Mouse (Mus musculus) heart, adult 11 months (tissue): Measurements from ENCODE around the gene Smarcb1.
"Not testable (repeated sequence)": the region's sequence is repeated elsewhere in the genome, so short reads cannot be mapped to it uniquely, and the experiment has no call there.

Experiments used
- DNase-seq: peaks from one replicate; pipeline ENCODE4 v3.0.0; 2022

Gene Smarcb1

DNA sequence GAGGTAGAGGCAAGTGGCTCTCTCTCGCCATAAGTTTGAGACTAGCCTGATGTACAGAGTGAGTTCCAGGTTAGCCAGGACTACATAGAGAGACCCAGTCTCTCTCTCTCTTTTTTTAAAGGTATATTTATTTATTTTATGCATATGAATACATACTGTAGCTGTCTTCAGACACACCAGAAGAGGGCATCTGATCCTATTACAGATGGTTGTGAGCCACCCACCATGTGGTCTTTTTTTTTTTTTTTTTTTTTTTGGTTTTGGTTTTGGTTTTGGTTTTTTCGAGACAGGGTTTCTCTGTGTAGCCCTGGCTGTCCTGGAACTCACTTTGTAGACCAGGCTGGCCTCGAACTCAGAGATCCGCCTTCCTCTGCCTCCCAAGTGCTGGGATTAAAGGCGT lies 33.9 kb downstream of the Smarcb1 start:
- DNase-seq = not testable (repeated sequence)

DNA sequence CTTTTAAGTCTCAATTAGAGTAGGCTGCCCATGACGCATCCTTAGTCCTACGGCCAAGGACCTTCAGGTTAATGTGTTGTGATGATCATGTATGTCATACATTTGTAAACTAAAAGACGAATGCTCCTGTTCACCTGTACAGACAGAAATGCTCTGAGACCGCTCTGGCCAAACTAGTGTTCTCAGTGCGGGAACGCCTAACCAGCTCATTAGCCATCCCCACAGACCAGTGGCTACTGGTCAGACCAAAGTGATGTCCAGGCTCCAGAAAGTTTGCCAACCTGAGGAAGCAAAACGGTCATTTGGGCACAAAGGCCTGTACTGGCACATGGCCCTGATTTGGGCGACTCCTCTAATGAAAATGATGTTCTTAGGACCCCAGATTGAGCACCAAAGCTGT lies 36.7 kb downstream of the Smarcb1 start:
- peak; percentile 80 for DNase-seq

DNA sequence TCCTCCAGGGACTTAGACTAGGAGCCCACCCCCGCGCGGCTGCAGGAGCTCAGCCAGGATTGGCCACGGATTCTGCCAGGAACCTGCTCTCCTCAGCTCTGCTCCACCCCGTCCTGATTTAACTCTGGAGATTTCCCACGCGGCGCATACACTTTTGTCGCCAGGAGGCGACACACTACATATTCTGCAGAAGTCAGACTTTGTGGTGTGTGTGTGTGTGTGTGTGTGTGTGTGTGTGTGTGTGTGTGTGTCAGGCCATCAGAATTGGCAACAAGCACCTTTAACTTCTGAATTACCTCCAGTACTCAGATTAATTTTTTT lies 38.2 kb downstream of the Smarcb1 start:
- DNase-seq = peak; percentile 98

DNA sequence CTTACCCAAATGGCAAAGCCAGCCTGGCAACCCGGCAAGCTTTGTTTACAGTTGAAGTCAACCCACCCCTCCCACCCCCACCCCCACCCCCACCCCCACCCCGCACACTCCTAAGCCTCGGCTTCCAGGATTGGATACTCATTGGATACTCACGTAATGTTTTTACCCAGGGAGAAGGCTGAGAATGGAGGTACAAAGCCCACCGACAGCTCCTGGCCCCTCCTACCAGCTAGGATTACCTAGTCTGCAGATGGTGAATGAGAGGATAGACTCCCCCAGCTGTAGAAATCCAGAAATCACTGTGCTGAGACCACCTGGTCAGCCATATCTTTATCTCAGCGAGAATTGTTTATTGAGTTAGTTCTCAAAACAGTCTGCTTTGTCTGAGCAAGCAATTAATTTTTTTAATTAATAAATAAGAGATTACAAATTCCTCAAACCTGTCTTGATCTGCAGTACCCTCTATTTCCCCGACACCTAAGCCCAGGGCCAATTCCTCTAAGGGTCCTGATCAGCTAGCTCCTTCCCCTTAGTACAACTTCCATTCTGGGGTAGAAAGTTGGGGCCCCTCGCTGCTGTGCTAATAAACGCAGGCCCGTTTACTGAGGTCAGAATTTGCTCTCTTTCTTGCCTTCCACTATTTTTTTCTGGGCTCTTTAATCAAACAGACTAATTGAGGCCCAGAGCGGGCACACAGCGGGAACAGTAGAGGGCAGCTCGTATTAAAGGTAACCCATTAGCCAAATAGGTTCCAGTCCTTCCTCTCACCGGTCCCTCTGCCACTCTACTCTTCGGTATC lies 38.8 kb downstream of the Smarcb1 start:
- no peak for DNase-seq

DNA sequence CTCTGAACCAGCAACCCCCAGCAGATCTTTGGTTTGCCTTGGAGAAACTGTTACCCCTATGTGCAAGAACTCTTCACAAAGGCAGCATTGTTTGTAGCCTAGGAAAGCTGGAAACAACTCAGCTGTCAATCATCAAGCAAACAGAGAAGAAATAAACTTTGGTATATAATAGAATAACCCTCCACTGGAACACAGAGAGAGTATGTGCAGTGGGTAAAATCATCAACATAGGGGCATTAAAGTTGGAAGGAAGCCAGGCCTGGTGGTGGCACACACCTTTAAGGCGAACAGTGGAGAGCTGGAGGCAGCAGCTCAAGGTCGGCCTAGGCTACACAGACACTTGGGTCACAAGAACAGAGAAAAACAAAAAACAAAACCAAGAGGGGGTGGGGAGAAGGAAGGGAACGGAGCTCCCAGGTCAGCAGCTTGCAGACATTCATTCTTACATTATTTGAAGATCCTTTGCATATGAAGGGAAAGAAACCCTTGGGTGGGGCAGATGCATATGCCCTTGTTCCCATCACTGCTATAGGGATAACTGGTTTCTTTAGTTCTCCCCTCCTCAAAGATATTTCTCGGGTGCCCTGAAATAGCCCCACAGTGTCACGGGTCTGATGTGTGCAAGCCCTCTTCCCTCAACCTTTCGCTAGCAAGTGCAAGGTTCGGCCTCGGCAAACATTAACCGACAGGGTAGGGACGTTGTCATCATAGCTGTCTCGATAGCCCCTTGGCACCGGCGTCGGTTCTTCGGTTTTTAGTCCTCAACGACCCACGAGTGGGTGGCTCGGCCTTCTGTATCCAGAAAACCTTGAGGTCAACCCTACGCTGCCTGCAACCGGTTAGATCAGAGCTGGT lies 39.6 kb downstream of the Smarcb1 start:
- peak; percentile 88 for DNase-seq

DNA sequence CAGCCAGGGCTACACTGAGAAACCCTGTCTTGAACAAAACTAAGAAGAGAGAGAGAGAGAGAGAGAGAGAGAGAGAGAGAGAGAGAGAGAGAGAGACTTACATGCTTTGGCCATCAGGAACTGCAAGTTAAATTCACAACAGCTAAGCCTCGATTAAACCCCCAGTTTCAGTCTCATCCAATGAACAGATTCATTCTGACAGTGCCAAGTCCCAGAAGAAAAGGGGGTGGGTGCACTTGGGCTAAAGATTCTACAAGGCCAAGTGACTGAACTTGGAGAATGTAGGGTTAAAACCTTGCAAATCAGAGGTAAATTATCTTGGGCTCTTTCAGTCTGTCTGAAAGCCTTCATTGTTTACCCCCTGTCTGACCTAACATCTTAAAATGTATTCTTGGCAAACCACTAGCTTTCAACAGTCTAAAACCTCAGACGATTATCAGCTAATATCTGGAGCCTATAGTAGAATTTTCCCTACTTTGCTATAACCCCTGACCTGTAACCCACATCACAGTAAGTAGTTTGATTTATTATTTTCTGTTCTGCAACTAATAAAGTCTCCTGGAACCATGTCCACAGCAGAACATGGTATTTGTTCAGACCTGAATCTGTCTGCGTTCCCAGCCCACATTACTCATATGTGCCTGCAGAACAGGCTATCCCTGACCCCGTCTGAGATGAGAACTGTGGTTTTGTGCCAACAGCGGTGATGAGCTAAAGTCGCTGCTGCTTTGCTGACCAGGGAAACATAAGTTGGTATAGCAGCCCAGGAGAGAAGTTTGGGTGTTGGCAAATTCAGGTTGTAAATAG lies 40.4 kb downstream of the Smarcb1 start:
- DNase-seq = no peak

DNA sequence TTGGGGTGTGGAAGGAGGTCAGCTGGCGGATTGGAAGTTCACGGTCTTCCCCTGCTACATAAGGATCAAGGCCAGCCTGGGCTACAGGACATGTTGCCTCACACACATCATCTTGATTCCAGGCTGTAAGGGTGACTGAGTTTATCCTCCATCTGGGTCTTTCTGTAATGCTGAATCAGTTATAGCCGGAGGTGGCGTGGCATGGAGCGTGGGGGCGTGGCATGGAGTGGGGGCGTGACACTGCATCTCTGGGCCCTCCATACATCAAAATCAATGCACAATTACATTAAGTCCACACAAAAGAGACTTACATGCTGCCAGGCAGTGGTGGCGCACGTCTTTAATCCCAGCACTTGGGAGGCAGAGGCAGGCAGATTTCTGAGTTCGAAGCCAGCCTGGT lies 41.1 kb downstream of the Smarcb1 start:
- peak; percentile 82 for DNase-seq

DNA sequence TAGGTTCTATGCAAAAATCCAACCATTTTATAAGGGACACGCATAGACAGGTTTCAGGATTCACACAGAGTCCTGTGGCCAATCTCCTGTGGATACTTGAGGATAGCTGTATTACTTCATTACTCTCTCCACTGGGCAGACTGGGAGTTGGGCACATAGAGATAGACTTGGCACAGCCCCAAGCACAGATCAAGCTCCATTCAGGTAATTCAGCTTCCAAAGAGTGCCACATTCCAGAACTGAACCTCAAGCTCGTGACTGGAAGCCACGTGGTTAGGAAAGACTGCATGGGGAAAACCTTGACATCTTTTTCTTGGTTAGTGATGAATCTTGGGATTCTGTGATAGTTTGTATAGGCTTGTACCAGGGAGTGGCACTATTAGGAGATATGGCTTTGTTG lies 42.6 kb downstream of the Smarcb1 start:
- no peak for DNase-seq

DNA sequence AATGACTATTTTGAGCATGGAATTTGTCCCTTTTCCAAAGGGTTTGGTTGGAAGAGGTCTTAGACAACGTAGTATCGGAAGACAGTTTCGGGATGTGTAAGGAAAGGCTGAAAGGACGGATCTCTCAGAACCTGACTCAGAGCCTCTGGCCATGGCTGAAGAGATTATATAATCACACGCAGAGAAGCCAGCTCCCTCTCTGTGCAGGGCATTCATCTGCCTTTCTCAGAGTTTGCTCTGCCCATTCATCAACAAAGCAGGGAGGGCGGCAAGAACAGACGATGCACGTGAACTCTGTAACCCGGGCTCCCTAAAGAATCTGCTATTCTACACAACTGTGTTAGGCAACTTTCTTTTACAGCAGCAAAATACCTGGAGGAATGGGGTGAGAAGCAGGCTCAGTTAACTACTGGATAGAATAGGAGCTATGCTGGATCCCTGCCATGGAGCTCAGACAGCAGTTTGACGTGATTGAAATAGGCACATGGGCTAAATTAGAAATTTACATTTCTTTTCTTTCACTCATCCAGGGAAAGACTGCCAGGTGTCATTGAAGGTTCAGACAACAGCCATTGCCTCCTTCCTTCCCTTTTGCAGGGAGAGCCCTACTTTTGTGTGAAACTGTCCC lies 47.8 kb downstream of the Smarcb1 start:
- no peak for DNase-seq

DNA sequence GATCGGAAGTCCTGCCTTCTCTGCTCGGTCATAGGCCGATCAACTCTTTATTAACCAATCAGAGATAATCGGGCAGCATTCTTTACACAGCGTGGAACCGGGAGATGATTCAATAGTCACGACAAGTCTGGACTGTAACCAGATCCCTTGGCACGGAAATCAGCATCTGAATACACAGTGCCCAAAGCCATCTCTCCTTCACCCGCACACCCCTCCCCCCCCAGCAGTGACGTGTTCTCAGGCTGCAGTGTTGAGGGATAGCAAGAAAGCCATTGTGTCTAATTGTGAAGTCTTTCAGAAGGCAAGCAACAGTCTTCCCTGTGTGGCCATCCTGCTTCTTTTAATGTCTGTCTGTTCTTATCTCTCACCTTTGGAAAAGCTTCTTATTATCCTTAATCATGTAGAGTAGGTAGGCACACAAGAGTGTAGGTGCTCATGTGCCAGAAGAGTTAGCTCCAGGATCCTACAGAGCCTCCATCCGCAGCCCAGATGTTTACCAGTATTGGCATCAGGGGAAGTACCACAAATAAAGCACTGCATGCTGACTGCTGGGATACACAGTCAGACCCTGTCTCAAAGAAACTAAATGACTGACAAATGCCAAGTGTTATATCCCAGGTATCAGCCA lies 48.4 kb downstream of the Smarcb1 start:
- DNase-seq = peak; percentile 99

DNA sequence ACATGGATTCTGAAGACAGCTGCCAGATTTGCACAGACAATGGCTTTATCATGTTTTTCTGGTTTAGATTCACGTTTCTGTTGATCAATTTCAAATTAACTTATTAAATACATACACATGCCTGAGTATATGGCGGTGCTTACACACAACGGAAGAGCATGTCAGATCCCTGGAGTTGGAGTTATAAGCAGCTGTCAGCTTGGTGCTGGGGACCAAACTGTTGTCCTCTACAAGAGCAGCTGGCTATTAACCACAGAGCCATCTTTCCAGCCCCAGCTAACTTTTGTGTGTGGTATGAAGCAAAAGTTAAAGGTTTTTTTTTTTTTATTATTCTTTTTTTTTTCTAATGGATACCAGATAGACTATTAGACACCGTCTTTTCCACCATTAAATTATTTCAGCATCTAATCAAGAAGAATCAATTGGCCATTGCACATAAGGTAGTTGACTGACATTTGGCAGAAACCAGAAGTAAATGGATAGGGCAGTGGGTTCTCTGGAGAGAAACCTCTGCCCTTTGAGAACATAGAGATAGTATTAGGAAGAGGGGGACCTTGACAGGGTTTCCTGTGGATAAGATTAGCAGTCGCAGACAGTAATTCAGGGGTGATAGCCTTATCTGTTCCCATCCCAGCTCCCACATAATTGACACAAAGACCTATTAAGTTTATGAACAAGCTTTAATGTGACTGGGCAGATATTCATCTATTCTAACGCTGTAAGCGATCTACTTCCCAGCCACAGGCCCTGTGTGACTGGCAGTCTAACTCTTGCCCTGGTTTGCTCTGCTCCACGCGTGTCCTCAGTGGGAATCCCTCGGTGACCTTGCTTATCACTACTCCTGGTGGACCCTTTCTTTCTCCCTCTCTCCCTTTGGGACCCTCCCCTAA lies 49.1 kb downstream of the Smarcb1 start:
- DNase-seq = no peak

DNA sequence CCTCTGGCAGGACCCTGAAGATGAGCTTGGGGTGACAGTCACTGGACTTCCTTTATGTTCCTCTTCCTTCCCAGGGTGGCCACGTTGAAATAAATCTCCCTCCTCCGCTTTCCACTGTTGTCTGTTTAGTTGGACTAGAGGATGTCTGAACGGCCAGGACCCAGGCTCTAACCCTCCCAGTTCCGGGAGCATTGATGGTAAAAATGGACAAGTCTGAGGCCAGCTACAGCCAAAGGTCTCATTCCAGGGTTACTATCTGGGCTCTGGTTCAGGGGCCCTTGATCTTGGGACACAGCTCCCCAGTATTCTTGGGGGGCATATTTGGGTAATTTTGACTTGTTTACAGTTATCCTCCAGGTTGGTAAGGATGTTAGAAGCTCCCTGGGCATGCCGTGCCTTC lies 59.8 kb downstream of the Smarcb1 start:
- DNase-seq = peak; percentile 81

DNA sequence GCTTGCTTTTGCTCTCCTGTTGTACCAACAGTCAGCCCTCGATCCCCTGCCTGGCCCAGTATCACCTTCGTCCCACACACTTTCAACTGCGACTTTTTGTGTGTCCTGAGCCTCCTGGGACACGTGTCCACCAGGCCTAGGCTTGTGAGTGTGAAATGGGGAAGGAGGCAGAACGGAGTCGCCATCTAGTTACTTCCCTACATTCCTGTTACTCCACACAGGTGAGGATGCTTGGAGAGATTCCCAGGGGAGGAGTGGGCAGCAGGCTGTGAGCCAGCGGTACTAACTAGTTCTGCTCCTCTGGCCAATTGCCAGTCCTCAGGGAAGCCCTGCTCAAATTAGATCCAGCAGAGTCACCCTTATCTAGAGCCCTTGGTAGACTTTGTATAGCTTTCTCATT lies 60.7 kb downstream of the Smarcb1 start:
- peak; percentile 94 for DNase-seq

DNA sequence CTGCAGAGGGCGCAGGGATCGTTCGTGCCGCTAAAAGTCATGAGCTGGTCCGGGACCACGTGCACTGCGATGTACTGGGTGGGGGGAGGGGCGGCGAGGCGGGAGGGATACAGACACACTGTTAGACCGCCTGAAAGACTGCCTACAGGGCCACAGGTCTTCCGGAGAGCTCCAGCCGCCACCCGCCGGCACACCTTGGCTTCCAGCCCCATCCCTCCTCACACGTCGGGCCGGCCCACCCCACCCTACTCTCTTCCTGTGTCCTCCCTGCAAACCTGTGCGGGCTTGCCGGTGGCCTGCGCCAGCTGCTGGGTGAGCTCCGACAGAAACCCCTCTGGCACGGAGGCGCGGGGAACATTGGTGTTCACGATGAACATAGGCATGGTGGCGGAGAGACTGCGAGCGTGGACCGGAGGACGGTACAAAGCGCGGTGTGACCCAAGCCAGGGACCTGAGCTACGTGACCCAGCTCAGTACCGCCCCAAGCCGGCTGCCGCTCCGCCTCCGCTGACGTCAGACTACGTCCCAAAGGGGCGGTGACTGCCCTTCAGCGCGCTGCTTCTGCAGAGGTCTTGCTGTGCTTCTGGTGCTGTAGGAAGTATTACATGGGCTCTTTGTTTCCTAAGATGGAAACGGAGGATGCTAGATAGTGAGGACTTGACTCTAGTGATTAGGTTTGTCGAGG lies 61.5 kb downstream of the Smarcb1 start, which contains the start of gene Mif:
TSS of gene Mif (minus strand) at position 455 of the 685 bp plus-strand sequence.
- DNase-seq = peak; percentile 99

DNA sequence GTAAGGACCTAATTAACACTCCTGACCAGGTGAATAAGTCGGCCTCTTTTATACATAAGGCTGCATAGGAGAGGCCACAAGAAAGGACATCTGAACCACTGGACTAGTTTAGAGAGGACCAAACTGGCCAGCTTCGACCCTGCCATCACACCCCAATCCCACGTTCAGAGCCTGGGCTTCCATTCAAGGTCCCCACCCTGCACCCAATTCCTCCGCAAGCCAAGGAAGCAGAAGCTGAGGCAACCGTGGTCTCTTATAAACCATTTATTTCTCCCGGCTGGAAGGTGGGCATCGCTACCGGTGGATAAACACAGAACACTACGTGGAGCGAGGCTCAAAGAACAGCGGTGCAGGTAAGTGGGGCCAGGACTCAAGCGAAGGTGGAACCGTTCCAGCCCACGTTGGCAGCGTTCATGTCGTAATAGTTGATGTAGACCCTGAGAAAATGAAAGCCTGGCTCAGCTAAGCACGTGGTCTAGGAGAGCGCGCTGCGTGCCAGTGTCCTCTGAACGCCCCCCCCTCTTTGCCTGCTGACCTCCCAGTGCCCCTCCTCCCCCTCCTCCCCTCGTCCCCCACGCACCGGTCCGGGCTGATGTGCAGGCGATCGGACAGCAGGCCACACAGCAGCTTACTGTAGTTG lies 62.2 kb downstream of the Smarcb1 start:
- DNase-seq = peak; percentile 96

DNA sequence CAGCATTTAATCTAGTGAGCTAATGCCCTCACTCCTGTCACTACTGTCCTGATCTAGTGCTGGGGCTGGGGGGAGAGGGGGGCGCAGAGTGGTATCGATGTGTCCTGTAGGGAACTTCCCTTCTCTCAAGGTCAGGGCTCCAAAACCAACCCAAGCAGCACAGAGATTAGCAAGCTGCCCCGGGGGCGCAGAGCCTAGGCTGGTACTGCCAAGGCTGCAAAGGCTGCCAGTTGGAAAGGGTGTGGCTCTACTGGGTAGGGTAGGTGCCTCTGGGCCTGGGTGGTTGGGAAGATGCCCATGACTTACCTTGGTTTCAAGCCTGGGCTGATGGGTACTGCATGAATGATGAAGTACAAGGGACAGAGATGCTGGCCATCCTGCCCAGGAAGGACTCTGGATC lies 63.8 kb downstream of the Smarcb1 start:
- peak; percentile 90 for DNase-seq

DNA sequence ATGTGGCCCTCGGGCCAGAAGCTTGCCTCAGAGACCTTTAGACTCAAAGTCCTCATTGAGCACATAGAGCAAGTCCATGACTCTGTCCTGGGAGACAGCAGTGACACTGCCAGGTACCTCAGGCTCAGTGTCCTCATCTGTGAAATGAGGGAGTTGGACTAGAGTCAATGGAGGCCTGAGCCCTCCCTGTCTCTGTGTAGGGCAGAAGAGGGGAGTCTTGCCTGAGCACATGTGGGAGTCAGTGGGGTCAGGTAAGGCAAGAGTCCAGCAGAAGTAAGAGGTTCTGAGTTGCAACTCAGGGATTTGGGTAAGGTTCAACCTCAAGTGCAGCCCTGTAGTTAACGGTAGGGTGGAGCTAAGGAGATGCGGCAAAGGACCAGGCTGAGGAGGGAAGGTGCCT lies 64.4 kb downstream of the Smarcb1 start:
- peak; percentile 80 for DNase-seq

DNA sequence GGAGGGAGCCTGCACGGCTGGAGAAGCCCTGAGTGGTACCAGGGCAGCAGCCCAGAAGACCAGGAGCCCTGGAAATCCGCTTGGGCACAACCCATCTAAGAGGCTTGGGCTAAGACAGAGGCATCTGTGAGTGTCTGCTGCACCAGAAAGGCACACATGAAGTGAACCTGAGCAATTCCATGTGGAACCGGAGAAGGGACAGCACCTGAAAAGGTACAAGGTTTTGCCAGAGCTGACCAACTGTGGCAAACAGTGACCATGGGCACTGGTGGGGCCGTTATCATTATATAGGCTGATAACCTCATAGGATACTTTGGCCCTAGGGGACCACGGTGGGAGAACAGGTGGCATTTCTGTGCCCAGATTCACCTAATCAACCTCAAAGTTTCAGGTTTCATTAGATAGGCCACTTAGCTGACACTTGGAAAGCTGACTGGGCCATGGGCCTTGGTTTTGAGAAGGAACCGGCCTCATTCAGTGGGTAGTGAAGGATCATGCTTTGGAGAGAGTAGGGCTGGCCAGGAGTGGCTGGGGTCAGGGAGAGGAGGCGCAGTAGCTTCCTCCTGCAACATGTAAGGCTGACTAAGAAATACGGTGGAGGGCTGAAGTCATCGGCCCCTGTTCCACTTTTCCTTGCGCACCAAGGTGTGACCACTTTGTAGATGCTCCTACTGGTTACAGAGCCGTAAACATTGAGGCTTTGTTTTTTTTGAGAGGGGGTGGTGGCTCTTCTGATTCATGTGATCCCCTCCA lies 65.1 kb downstream of the Smarcb1 start:
- DNase-seq = peak; percentile 83

DNA sequence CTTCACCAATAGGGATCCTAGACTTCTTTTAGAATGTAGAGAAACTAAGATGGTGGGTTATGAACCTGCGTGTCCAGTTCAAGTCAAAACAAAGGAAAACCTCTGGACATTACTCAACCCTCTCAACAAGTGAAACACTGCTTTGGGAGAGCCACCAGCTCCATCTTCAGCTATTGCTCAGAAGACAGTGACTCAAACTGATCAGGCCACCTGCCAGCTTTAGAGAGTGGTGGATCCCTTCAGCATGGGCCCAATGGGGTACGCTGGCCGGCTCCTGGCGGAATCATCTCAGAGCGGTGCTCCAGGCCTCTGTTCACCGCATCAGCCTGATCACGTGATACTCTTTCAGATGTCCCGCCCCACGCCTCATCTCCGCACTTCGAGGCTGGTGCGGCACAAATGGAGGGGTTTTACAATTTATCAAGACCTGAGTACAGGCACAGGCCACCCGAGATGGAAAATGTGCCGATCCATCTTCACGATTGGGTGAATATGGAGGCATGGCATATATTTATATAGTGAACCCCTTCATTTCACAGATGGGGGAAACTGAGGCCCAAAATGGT lies 65.9 kb downstream of the Smarcb1 start:
- peak; percentile 91 for DNase-seq
